Mouse (Mus musculus): Measurements from ENCODE around the gene Olig1. TPM values are rescaled to one million over a fixed set of nuclear protein-coding genes. Genes with fewer than 3 reads are reported as not detected.

Olig1 gene
- polyA plus RNA-seq, 1 experiment from 2014 or later: not detected

- Histone ChIP-seq H3K4me3 (ENCODE audit: low read length) (no peak overlapping the region), H3K4me1 (replicated peaks; ENCODE audit: control insufficient read depth, insufficient read depth, low read length) (no peaks in the 10 kb centered on the region), H3K27ac (ENCODE audit: low read length) (no peak overlapping the region), H3K9ac (ENCODE audit: low read length) (no peak overlapping the region), H3K9me3 (ENCODE audit: control insufficient read depth, low read length) (no peaks in the 10 kb centered on the region), H3K27me3 (ENCODE audit: control insufficient read depth, insufficient read depth, low read depth, low read length) (no peaks in the 10 kb centered on the region; the same call in 1 of the 2 replicates), H3K36me3 (ENCODE audit: control insufficient read depth, insufficient read depth, low read length) (no peaks in the 10 kb centered on the region), H3K4me2 (ENCODE audit: low read depth, low read length) (no peak overlapping the region)
- no peak for ATAC-seq (ENCODE audit: low read depth)
- WGBS: 60% methylated on average over 15 of the region's 15 CpGs
These were observed 51.0 kb downstream of the Olig1 start for GRCm38 (mm10) chr16:91320608-91321007.

Other genes with a start within 250 kb of the Olig1 start
- gene Paxbp1, start 225.2 kb upstream of the Olig1 start, polyA plus RNA-seq (2015; fragmentation: Nextera tagmentation; extraction: Ambion mirVana): 43.1 and 45.8 TPM in 2 replicates
- gene 4932438H23Rik, start 174.7 kb upstream of the Olig1 start, polyA plus RNA-seq (2015; fragmentation: Nextera tagmentation; extraction: Ambion mirVana): 0.13 and 0.19 TPM in 2 replicates
- gene Olig2, start 44.3 kb upstream of the Olig1 start, polyA plus RNA-seq (2015; fragmentation: Nextera tagmentation; extraction: Ambion mirVana): not detected in 2 replicates
- gene Ifnar2, start 103.0 kb downstream of the Olig1 start, polyA plus RNA-seq (2015; fragmentation: Nextera tagmentation; extraction: Ambion mirVana): 69.6 and 73.0 TPM in 2 replicates
- gene Gm21970, start 121.9 kb downstream of the Olig1 start, polyA plus RNA-seq (2015; fragmentation: Nextera tagmentation; extraction: Ambion mirVana): not detected in 2 replicates
- 56.8 and 61.5 TPM in 2 replicates for gene Il10rb, start 136.4 kb downstream of the Olig1 start, polyA plus RNA-seq (2015; fragmentation: Nextera tagmentation; extraction: Ambion mirVana)
- gene Ifnar1, start 215.5 kb downstream of the Olig1 start, polyA plus RNA-seq (2015; fragmentation: Nextera tagmentation; extraction: Ambion mirVana): 65.0 and 69.3 TPM in 2 replicates